Mouse (Mus musculus): Measurements from ENCODE around the gene Gm17657.
"Not testable (repeated sequence)": the region's sequence is repeated elsewhere in the genome, so short reads cannot be mapped to it uniquely, and the experiment has no call there.

Gene Gm17657

DNA sequence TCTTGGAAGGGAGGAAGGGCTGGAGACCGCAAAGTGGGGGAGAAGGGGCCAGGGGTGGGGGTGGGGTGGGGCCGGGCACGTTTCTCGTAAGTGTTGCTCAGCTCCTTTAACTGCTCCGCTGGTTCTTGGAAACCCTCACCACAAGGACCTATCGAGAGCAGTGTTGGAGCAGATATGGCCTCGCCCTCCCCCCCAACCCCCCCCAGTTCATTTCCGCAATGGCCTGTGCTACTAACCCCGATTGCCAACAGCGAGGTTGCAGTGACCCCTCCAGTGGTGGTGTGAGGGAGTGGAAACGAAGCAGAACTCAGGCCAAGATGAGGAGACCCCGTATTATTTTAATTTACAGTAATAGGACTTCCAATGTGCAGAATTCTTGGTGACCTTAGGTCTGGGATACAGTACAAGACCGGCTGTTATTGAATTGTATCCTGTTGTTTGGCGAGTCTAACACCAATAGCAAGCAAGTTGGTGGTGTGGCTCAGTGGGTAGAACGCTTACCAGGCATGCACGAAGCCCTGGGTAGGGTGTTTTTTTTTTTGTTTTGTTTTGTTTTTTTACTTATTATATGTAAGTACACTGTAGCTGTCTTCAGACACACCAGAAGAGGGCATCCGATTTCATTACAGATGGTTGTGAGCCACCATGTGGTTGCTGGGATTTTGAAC lies 48.5 kb downstream of the Gm17657 start:
- DNase-seq (ENCODE audit: low read depth): no peak

DNA sequence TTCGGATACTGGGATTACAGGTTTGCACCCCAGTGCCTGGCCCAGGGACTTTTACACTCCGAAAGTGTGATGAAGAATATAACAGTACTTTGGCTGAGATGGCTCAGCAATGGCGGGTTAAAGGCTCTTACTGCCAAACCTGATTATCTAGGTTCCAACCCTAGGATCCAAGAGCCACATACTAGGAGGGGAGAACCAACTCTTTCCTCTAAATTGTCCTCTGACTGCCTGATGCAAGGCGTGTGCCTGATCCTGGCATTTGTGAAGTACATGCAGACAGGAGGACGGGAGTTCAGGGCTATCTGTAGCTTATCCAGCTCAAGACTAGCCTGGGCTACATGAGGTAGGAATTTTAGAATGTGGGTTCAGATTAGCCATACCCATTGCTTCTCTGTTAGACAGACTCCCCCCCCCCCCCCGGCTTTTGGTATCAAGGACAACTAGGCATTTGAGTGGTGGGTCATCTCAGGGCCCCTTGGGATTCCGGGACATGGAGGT lies 49.1 kb downstream of the Gm17657 start:
- no peak for DNase-seq (ENCODE audit: low read depth)

- no peak for DNase-seq (ENCODE audit: low read depth)
Observed at GRCm38 (mm10) chr17:29499511-29499910, 49.9 kb downstream of the Gm17657 start.

GRCm38 (mm10) chr17:29498952-29499351 lies 50.5 kb downstream of the Gm17657 start:
- DNase-seq (ENCODE audit: low read depth): not testable (repeated sequence)

DNA sequence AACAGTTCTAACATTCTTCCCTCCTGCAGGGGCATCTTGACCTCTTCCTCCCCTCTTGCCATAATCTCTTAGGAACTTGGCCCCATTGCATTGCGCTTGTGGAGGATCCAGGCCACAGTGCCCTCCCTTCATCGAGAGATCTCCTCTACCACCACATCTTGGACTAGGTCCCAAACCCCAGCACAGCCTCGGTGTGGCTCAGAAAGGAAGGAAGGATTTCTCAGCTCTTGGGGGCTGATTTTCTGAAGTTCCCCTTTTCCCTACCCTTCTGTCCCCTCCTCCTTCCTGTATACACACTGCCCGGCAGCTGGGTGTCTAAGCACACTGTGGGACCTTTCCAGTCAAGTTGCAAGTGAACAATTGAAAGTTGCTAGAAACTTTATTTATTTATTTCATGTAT lies 51.4 kb downstream of the Gm17657 start:
- DNase-seq (ENCODE audit: low read depth): no peak

GRCm38 (mm10) chr17:29497481-29497880 lies 52.0 kb downstream of the Gm17657 start:
- DNase-seq (ENCODE audit: low read depth): not testable (repeated sequence)

- DNase-seq (ENCODE audit: low read depth): no peak
Observed at GRCm38 (mm10) chr17:29497071-29497354, 52.4 kb downstream of the Gm17657 start.

GRCm38 (mm10) chr17:29496211-29497070 lies 53.0 kb downstream of the Gm17657 start:
- no peak for DNase-seq (ENCODE audit: low read depth)

GRCm38 (mm10) chr17:29494732-29495076 lies 54.7 kb downstream of the Gm17657 start:
- DNase-seq (ENCODE audit: low read depth): no peak

DNA sequence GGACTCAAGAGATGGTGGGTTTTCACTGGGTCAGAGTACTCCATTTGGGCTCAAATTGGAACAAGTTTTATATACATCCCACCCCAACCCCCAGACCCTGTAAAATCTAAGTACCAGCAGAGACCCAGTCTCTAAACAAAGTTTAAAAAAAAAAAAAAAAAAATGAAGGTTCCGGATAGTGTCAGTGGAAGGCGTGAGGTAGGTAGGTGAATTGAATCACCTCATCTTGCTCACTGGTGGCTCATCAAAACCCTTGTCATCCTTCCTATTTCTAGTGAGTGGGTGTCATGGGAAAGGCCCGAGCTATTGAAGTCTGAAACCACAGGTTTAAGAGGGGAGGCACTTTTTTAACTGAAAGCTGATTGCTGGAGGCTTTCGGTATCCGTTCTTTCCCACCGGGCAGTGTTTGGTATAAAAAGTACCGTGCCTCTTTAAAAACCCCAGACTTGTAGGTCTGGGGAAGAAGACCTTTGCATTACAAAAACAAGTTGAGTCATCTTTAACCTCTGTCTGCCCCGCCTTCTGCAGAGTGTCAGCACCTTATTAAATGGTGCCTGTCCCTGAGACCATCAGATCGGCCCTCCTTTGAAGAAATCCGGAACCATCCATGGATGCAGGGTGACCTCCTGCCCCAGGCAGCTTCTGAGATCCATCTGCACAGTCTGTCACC lies 55.2 kb downstream of the Gm17657 start:
- DNase-seq (ENCODE audit: low read depth): no peak

DNA sequence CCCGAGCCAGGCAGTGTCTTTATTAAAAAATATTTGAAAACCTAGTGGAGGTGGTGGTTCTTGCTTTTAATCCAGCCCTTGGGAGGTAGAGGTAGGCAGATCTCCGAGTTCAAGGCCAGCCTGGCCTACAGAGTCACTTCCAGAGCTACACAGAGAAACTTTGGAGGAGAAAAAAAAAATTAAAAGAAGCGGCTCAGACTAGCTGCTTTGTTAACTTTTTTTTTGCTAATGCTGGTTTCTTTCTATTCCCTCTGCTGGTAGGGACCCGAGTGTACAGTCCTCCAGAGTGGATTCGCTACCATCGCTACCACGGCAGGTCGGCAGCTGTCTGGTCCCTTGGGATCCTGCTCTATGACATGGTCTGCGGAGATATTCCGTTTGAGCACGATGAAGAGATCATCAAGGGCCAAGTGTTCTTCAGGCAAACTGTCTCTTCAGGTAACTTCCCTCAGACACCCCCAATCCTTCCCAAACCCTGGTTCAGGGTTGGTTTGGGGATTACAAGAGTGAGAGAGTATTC lies 55.9 kb downstream of the Gm17657 start:
- DNase-seq (ENCODE audit: low read depth): no peak

- DNase-seq (ENCODE audit: low read depth): peak; percentile 72
Observed at GRCm38 (mm10) chr17:29492269-29493191, 56.9 kb downstream of the Gm17657 start.

- no peak for DNase-seq (ENCODE audit: low read depth)
Observed at GRCm38 (mm10) chr17:29491591-29492268, 57.7 kb downstream of the Gm17657 start.

- no peak for DNase-seq (ENCODE audit: low read depth)
Observed at GRCm38 (mm10) chr17:29490713-29491581, 58.5 kb downstream of the Gm17657 start, which contains the start of gene Pim1. Gene Pim1 (plus strand): TSS chr17:29490753.

- peak; percentile 90 for DNase-seq (ENCODE audit: low read depth)
Observed at GRCm38 (mm10) chr17:29489971-29490712, 59.3 kb downstream of the Gm17657 start.

- peak; percentile 42 for DNase-seq (ENCODE audit: low read depth)
Observed at GRCm38 (mm10) chr17:29488978-29489970, 60.2 kb downstream of the Gm17657 start.

- DNase-seq (ENCODE audit: low read depth): no peak
Observed at GRCm38 (mm10) chr17:29488257-29488977, 61.0 kb downstream of the Gm17657 start.

All from fibroblast of lung, adult 2 months (primary cell).